Mouse (Mus musculus) spleen, adult 18-20 months (tissue): ENCODE results near the gene Ldah.
A peak's percentile ranks its signal among the peaks of the same experiment; 100 is the strongest.
"Not testable (repeated sequence)": the region's sequence is repeated elsewhere in the genome, so short reads cannot be mapped to it uniquely, and the experiment has no call there.

Source experiments
- DNase-seq, 2 experiments: peaks; one replicate each; pipeline ENCODE4 v3.0.0; 2022; ENCODE audit warnings: mixed read lengths in 2 of 2

The Ldah gene

GRCm38 (mm10) chr12:8207978-8208403 lies at the start of gene Ldah:
Gene Ldah (plus strand): TSS chr12:8208107.
- DNase-seq, result peak; percentile 82 to 89

GRCm38 (mm10) chr12:8167743-8168142 lies 40.2 kb upstream of the Ldah start:
- DNase-seq, result no peak

GRCm38 (mm10) chr12:8180921-8181320 lies 27.0 kb upstream of the Ldah start:
- DNase-seq, result no peak

GRCm38 (mm10) chr12:8181744-8182143 lies 26.2 kb upstream of the Ldah start:
- DNase-seq, result no peak

- DNase-seq, result no peak
Observed at GRCm38 (mm10) chr12:8184518-8184917, 23.4 kb upstream of the Ldah start.

GRCm38 (mm10) chr12:8188161-8188560 lies 19.7 kb upstream of the Ldah start:
- DNase-seq, result no peak

GRCm38 (mm10) chr12:8188796-8189535 lies 18.9 kb upstream of the Ldah start:
- not testable (repeated sequence) for DNase-seq

GRCm38 (mm10) chr12:8189722-8190121 lies 18.2 kb upstream of the Ldah start:
- no peak for DNase-seq

- DNase-seq, result no peak
Observed at GRCm38 (mm10) chr12:8205721-8206120, 2.2 kb upstream of the Ldah start.

- DNase-seq, result no peak
Observed at GRCm38 (mm10) chr12:8207578-8207977, 329 bp upstream of the Ldah start.

- DNase-seq, result no peak
Observed at GRCm38 (mm10) chr12:8216392-8217280, 8.7 kb downstream of the Ldah start.

- DNase-seq, result no peak
Observed at GRCm38 (mm10) chr12:8223036-8223435, 15.1 kb downstream of the Ldah start.

GRCm38 (mm10) chr12:8231101-8231500 lies 23.2 kb downstream of the Ldah start:
- no peak for DNase-seq

GRCm38 (mm10) chr12:8232679-8233078 lies 24.8 kb downstream of the Ldah start:
- no peak for DNase-seq

GRCm38 (mm10) chr12:8242181-8242580 lies 34.3 kb downstream of the Ldah start:
- no peak for DNase-seq

- no peak for DNase-seq
Observed at GRCm38 (mm10) chr12:8244746-8245145, 36.8 kb downstream of the Ldah start.

- DNase-seq, result no peak
Observed at GRCm38 (mm10) chr12:8260297-8260696, 52.4 kb downstream of the Ldah start.

GRCm38 (mm10) chr12:8266311-8266710 lies 58.4 kb downstream of the Ldah start:
- DNase-seq, result no peak

- no peak for DNase-seq
Observed at GRCm38 (mm10) chr12:8269627-8270026, 61.7 kb downstream of the Ldah start.

GRCm38 (mm10) chr12:8271405-8271804 lies 63.5 kb downstream of the Ldah start:
- no peak for DNase-seq

- DNase-seq, result no peak
Observed at GRCm38 (mm10) chr12:8273471-8274171, 65.7 kb downstream of the Ldah start.

GRCm38 (mm10) chr12:8275424-8275823 lies 67.5 kb downstream of the Ldah start:
- no peak for DNase-seq
